Mouse (Mus musculus): Measurements from ENCODE around the gene Gm21746. TPM values are rescaled to one million over a fixed set of nuclear protein-coding genes. Genes with fewer than 3 reads are reported as not detected.

Gene Gm21746
- polyA plus RNA-seq (2014; fragmentation: Illumina TruSeq; extraction: RNeasy Lipid Tissue Mini Kit (QIAGEN cat#74804)), result not detected

DNA sequence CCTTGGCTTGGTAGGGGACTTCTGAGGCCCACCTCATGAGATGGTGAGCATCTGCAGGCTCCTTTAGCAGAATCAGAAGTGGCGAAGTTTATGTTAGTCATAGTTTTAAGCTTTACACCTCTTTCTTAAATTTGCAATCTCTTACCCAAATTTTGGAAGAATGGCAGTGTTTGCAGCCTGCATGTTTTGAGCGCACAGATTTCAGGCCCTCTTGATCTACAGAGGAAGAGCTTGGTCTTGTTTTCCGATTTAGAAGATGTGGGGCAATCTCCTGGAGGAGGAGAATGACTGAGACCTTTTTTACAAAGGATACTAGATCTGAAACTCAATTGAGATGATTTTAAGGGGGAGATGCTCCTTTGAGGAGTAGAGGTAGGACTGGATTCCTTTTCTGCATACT lies at the start of gene Gm21746:
Gene Gm21746, minus strand, starts transcription at position 101 of the 400 bp plus-strand sequence.

DNA sequence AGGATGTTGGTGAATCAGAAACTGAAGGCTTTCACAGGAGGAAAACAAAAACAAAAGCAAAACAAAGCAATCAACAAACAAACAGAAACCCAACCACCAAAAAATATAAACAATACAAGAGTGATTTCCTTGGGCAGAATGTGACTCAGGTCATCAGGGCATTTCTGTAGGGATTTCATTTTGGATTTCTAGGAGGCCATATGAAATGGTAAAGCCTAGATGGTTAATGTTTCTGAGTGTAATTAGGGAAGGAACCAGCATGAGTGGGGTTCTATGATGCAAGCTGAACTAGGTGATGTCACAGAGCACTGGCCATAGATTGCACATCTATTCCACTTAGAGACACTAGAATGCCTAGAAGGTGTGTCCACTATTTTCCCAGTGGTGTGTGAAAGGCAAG lies 29.0 kb upstream of the Gm21746 start, which contains the start of gene Gm20873:
Gene Gm20873, plus strand, starts transcription at position 301 of the 400 bp plus-strand sequence.

Other genes starting within 250 kb of the Gm21746 start
- not detected for gene Gm20873, start 29.1 kb upstream of the Gm21746 start, polyA plus RNA-seq (2014; fragmentation: Illumina TruSeq; extraction: RNeasy Lipid Tissue Mini Kit (QIAGEN cat#74804))

Measured in ovary, adult 10 weeks (tissue).